Mouse (Mus musculus): ENCODE data around the gene Asic2. TPM values are rescaled to one million over a fixed set of nuclear protein-coding genes. Genes with fewer than 3 reads are reported as not detected.

Asic2 gene
- polyA plus RNA-seq, 1 experiment from 2014 or later: 3.1 TPM

DNA sequence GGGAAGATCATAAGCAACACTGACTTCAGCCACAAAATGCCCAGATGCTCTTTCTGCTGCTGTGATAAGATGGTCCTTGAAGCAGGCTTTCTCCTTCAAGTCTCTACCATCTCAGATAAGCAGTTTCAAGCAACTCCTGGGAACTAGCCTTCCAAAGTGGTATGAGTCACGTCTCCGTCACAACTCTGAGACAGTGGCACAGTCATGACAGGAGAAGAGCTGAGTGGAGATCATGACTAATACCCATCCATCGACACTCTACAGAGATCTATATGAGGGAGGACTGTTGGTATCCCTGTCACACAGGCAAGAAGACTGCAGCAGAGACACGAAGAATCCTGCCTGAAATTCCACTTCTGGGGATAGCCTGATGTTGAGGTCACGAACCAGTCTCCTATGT, 1049.9 kb downstream of the Asic2 start:
- 87% methylated on average over 5 of the region's 5 CpGs for WGBS
- Histone ChIP-seq H3K27ac (replicated peaks) (no peak overlapping the region), H3K27me3 (no peaks in the 10 kb centered on the region), H3K9me3 (no peaks in the 10 kb centered on the region), H3K4me3 (no peak overlapping the region), H3K36me3 (no peaks in the 10 kb centered on the region), H3K4me2 (replicated peaks) (no peak overlapping the region), H3K4me1 (no peaks in the 10 kb centered on the region), H3K9ac (replicated peaks) (no peak overlapping the region)
- ATAC-seq (ENCODE audit: low FRiP score, low read depth): no peak

DNA sequence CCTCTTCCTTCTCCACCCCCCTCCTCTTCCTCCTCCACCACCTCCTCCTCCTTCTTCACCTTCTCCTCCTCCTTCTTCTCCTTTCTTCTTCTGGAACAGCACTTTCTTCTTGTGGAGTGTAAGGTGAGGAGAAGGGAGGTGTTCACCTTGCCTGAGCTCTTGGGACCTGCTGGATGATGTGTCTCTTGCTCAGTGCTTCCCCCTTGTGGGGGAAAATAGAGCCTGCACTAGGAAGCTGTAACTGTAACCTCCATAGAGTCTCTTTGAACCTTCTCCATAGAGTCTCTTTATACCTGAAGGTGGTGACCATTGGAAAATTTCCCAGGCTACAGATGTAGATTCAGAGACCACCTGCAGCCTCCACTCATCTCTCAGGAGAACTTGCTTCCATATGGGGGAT, 1050.6 kb downstream of the Asic2 start:
- Histone ChIP-seq H3K9ac (replicated peaks) (no peak overlapping the region), H3K4me2 (replicated peaks) (no peak overlapping the region), H3K27me3 (no peaks in the 10 kb centered on the region), H3K4me3 (no peak overlapping the region), H3K9me3 (no peaks in the 10 kb centered on the region), H3K27ac (replicated peaks) (no peak overlapping the region), H3K4me1 (no peaks in the 10 kb centered on the region), H3K36me3 (no peaks in the 10 kb centered on the region)
- ATAC-seq (ENCODE audit: low FRiP score, low read depth): no peak

DNA sequence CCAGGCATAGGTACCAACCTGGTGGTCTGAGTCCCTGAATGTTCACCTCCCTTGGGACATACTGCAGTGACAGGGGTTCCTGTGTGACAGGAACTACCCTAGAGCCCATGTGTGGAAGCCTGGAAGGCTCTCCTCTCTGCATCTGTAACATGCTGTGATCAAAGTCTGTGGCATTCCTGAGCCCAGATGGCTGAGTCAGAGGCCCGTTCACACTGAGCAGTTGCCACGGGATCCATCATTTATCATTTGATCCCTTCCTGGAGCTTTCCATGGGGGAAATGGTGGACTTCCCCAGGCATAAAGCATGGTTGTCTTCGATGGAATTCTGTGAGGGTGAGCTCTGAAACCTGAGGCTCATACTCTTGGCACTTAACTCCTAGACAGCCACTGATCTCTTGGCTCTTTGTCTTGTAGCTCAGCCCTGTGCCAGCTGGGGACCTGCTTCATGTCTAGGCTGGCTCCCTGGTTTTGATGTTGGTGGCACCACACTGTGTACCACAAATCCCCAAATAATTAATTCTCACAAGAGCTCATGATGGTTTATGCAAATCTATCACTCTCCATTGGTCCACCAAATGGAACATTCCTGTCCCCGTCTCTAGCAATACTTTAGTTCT, 1054.7 kb downstream of the Asic2 start:
- Histone ChIP-seq H3K27ac (replicated peaks) (no peak overlapping the region), H3K9ac (replicated peaks) (no peak overlapping the region), H3K27me3 (no peaks in the 10 kb centered on the region), H3K4me3 (no peak overlapping the region), H3K4me1 (no peaks in the 10 kb centered on the region), H3K9me3 (no peaks in the 10 kb centered on the region), H3K36me3 (no peaks in the 10 kb centered on the region), H3K4me2 (replicated peaks) (no peak overlapping the region)
- ATAC-seq (ENCODE audit: low FRiP score, low read depth): no peak
- 45% methylated on average over 4 of the region's 4 CpGs for WGBS

DNA sequence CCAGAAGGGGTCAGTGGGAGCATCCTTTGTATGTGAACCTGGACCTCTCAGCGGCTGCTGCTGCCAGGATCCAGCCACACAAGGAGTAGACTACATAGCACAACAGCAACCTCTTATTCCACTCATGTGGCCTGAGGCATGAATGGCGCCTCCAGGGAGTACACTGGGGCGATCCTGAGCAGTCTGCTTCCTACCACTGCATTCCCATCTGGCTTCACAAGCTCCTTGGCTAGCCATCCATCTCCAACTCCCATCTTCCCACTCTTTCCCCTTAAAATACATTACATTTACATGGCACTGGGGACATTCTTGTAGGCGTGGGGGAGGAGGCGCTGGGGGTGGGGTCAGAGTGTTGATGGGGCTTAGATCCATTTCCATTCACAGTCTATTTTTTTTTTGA, 1055.5 kb downstream of the Asic2 start:
- Histone ChIP-seq H3K4me1 (no peaks in the 10 kb centered on the region), H3K9ac (replicated peaks) (no peak overlapping the region), H3K27ac (replicated peaks) (no peak overlapping the region), H3K27me3 (no peaks in the 10 kb centered on the region), H3K4me2 (replicated peaks) (no peak overlapping the region), H3K9me3 (no peaks in the 10 kb centered on the region), H3K36me3 (no peaks in the 10 kb centered on the region), H3K4me3 (no peak overlapping the region)
- no peak for ATAC-seq (ENCODE audit: low FRiP score, low read depth)
- 88% methylated on average over 5 of the region's 5 CpGs for whole genome bisulfite sequencing

DNA sequence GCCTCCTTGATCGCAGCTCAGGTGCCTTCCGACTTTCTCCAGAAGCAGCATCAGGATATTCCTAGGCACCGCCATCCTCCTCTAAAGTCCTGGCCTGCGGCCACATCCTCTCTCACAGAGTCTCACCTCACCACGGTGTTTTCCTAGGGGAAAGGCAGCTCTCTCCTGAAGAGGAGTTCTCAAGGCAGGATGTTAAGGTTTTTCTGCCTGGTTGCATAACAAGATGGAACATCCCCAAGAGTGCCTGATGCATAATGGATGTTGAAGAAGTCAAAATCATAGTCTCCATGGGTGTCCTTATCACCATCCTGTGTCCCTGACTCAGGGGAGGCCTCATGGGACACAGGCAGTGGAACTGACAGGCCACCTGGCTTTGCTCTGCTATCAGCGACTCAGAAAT, 1060.4 kb downstream of the Asic2 start:
- Histone ChIP-seq H3K4me1 (no peaks in the 10 kb centered on the region), H3K9me3 (no peaks in the 10 kb centered on the region), H3K9ac (replicated peaks) (no peak overlapping the region), H3K36me3 (no peaks in the 10 kb centered on the region), H3K27ac (replicated peaks) (no peak overlapping the region), H3K27me3 (no peaks in the 10 kb centered on the region), H3K4me3 (no peak overlapping the region), H3K4me2 (replicated peaks) (no peak overlapping the region)
- 87% methylated on average over 6 of the region's 6 CpGs for WGBS
- ATAC-seq (ENCODE audit: low FRiP score, low read depth): no peak

DNA sequence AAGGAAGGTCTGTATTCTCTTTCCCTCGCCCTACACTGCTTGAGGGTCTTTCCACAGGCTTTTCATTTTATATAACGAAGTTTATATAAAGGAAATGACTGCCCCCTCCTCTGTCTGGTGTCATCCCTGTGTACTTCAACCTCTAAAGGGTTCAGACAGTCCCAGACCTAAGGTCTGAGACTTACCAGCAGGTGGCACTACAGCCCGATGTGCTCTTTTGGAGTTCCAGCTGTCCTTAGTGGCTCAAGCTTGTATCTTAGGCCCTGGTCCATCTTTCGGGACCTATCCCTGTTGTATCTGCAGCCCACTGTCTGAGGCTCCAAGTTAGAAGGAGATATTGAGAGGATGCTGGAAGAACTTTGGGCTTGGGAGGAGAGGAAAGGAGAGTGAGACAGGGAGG, 1061.8 kb downstream of the Asic2 start:
- Histone ChIP-seq H3K4me1 (no peaks in the 10 kb centered on the region), H3K4me2 (replicated peaks) (no peak overlapping the region), H3K4me3 (no peak overlapping the region), H3K27me3 (no peaks in the 10 kb centered on the region), H3K9ac (replicated peaks) (no peak overlapping the region), H3K36me3 (no peaks in the 10 kb centered on the region), H3K9me3 (no peaks in the 10 kb centered on the region), H3K27ac (replicated peaks) (no peak overlapping the region)
- 44% methylated on average over 4 of the region's 4 CpGs for WGBS
- ATAC-seq (ENCODE audit: low FRiP score, low read depth): no peak

DNA sequence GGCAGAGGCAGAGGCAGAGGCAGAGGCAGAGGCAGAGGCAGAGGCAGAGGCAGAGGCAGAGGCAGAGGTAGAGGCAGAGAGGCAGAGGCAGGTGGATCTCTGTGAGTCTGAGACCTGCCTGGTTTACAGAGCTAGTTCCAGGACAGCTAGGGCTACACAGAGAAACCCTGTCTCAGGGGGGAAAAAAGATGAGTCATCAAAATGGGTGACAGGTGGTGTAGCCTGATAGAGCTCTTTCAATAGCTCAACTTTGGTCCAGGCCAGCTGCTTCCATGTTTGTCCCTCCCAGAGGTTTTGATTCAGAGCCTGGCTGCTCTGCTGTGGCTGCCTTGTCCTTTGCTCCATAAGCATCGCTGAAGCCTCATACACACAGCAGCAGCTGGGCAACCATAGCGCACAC, 1063.7 kb downstream of the Asic2 start:
- Histone ChIP-seq H3K27me3 (no peaks in the 10 kb centered on the region), H3K4me3 (no peak overlapping the region), H3K4me1 (no peaks in the 10 kb centered on the region), H3K9me3 (no peaks in the 10 kb centered on the region), H3K36me3 (no peaks in the 10 kb centered on the region), H3K4me2 (replicated peaks) (no peak overlapping the region), H3K27ac (replicated peaks) (no peak overlapping the region), H3K9ac (replicated peaks) (no peak overlapping the region)
- 63% methylated on average over 2 of the region's 2 CpGs for WGBS
- no peak for ATAC-seq (ENCODE audit: low FRiP score, low read depth)

DNA sequence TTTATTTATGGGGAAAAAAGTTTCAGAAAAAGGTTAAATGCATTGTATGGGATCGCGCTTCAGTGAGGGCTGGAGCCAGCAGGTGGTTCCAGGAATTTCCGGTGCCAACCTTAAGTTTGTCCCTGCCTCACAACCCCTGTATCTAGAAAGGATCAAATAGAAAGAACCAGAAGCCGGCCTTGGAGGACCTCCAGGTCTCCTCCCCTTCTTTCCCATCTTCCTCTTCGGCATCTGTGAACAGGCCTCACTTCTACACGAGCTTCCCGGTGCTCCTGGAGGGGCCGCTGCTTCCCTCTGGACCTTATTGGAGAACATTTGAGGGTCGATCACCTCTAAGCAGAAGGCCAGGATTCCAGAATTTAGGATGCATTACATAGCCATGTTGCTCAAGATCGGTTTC, 1064.8 kb downstream of the Asic2 start:
- H3K4me2 ChIP-seq (replicated peaks): no peak overlapping the region
- no peaks in the 10 kb centered on the region for H3K27me3 ChIP-seq
- WGBS: 91% methylated on average over 10 of the region's 10 CpGs
- no peak overlapping the region for H3K9ac ChIP-seq (replicated peaks)
- no peak overlapping the region for H3K4me3 ChIP-seq
- no peaks in the 10 kb centered on the region for H3K9me3 ChIP-seq
- no peaks in the 10 kb centered on the region for H3K4me1 ChIP-seq
- H3K27ac ChIP-seq (replicated peaks): no peak overlapping the region
- no peak for ATAC-seq (ENCODE audit: low FRiP score, low read depth)
- H3K36me3 ChIP-seq: no peaks in the 10 kb centered on the region

DNA sequence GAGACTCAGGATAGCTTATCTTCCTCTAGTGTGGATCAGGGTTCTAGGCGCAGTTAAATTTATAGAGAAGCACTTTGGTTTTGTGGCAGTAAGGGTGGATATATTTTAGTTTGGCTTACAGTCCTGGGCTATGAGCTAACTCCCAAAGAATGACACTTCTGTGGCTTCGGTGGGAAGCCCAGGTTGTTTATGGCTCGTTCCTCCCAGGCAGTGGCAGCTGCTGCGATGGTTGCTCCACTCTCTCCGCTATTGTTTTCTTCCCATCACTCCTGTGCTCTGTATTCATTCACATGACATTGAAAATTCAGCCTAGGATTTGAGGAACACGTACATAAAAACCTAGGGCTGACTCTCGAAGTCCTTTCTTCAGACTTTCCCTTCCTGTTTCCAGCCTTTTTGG, 1065.6 kb downstream of the Asic2 start:
- Histone ChIP-seq H3K4me3 (no peak overlapping the region), H3K27ac (replicated peaks) (no peak overlapping the region), H3K9ac (replicated peaks) (no peak overlapping the region), H3K27me3 (no peaks in the 10 kb centered on the region), H3K4me2 (replicated peaks) (no peak overlapping the region), H3K36me3 (no peaks in the 10 kb centered on the region), H3K4me1 (no peaks in the 10 kb centered on the region), H3K9me3 (no peaks in the 10 kb centered on the region)
- 78% methylated on average over 7 of the region's 7 CpGs for WGBS
- ATAC-seq (ENCODE audit: low FRiP score, low read depth): no peak

DNA sequence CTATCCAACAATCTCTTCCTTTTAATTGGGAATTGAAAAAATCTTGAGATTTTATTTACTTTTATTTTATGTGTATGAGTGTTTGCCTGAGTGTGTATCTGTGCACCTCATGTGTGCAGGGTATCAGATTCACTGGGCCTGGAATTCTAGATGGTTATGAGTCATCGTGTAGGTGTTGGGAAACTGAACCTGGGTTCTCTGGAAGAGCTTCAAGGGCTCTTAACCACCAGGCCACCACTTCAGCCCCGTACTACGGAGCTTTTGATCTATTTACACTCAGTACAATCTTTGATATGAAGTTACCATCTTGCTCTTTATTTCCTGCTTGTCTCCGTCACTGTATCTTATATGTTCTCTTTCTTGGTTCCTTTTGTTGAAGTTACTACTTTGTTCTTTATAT, 1067.7 kb downstream of the Asic2 start:
- no peak overlapping the region for H3K4me3 ChIP-seq
- no peaks in the 10 kb centered on the region for H3K9me3 ChIP-seq
- no peaks in the 10 kb centered on the region for H3K36me3 ChIP-seq
- H3K27ac ChIP-seq (replicated peaks): no peak overlapping the region
- ATAC-seq (ENCODE audit: low FRiP score, low read depth): no peak
- no peaks in the 10 kb centered on the region for H3K27me3 ChIP-seq
- H3K4me1 ChIP-seq: no peaks in the 10 kb centered on the region
- H3K4me2 ChIP-seq (replicated peaks): no peak overlapping the region
- 89% methylated on average over 4 of the region's 4 CpGs for WGBS
- H3K9ac ChIP-seq (replicated peaks): no peak overlapping the region

DNA sequence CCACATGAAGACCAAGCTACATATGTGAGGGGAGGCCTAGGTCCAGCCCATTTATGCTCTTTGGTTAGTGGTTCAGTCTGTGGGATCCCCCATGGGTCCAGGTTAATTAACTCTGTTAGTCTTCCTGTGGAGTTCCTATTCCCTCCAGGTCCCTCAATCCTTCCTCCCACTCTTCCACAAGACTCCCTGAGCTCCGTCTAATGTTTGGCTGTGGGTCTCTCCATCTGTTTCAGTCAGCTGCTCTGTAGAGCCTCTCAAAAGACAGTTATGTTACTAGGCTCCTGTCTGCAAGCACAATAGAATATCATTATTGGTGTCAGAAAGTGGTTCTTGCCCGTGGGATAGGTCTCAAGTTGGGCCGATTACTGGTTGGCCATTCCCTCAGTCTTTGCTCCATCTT, 1072.4 kb downstream of the Asic2 start:
- ATAC-seq (ENCODE audit: low FRiP score, low read depth): no peak
- H3K9me3 ChIP-seq: no peaks in the 10 kb centered on the region
- no peak overlapping the region for H3K27ac ChIP-seq (replicated peaks)
- no peaks in the 10 kb centered on the region for H3K4me1 ChIP-seq
- 94% methylated on average over 3 of the region's 3 CpGs for WGBS
- peaks cover 14% of the 10 kb centered on the region; the same call in 1 of the 2 replicates for H3K27me3 ChIP-seq
- H3K4me2 ChIP-seq (replicated peaks): no peak overlapping the region
- H3K4me3 ChIP-seq: no peak overlapping the region
- H3K9ac ChIP-seq (replicated peaks): no peak overlapping the region
- no peaks in the 10 kb centered on the region for H3K36me3 ChIP-seq

DNA sequence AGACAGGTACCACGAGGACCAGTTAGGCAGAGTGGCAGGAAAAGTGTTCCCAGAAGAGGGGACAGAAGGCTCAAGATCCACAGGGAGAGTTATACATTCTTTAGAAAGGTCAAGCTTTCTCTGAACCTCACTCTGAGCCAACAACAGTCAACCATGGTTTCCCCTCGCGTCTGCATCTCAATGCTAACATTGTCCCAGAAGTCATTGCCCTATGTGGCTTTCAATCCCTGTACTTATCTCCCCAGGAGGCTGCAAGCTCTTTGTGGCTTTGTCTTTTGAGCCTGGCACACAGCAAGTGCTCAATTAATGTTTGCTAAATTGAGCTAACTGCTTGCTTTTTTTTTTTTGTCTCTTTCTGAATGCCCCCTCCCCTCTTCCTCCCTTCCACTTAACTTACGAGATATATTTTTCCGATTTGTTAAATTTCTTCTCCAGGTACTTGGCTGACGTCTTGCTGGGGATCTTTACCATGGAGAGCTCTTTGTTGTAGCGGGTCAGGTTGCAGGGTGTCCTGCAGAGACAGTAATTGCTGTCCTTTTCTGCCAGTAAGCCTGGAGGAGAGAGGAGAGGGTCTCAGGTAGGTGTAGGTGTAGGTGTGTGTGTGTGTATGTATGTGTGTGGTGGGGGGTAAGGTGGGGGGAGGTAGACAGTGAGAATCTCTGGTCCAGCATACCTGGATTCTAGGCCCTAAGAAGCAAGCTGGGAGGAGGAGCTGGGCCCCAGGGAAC, 1078.8 kb downstream of the Asic2 start:
- Histone ChIP-seq H3K9ac (replicated peaks) (no peak overlapping the region), H3K27ac (replicated peaks) (no peak overlapping the region), H3K4me1 (peaks cover 4% of the 10 kb centered on the region; the same call in 1 of the 2 replicates), H3K4me2 (replicated peaks) (no peak overlapping the region), H3K36me3 (no peaks in the 10 kb centered on the region), H3K4me3 (no peak overlapping the region), H3K9me3 (no peaks in the 10 kb centered on the region), H3K27me3 (peaks cover 22% of the 10 kb centered on the region; the same call in 1 of the 2 replicates)
- WGBS: 6% methylated on average over 7 of the region's 7 CpGs
- no peak for ATAC-seq (ENCODE audit: low FRiP score, low read depth)

DNA sequence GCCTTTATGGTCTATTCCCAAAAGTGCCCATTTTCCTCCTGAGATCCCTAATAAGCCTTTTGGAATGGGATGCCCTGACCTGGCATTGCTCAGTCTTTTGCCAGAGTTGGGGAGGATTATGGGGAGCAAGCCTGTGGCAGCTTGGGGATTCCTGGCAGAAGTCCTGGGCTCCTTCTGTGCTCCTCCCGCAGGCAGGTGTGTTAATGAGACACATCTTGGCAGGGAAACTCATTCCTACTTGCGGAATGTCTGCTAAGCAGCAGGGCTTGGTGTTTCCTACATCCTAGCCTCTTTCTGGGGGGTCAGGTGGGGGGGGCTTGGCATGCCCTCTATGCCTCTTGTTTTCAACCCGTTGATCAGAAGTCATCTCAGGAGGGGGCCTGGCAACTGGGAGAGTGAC, 1081.2 kb downstream of the Asic2 start:
- H3K27me3 ChIP-seq: peaks cover 20% of the 10 kb centered on the region; the same call in 1 of the 2 replicates
- no peaks in the 10 kb centered on the region for H3K36me3 ChIP-seq

More for the DNA sequence above, 1081.2 kb downstream of the Asic2 start:
- no peak overlapping the region for H3K4me2 ChIP-seq (replicated peaks)
- no peak overlapping the region for H3K27ac ChIP-seq (replicated peaks)
- WGBS: 69% methylated on average over 3 of the region's 3 CpGs
- no peaks in the 10 kb centered on the region for H3K9me3 ChIP-seq
- H3K4me1 ChIP-seq: peaks cover 4% of the 10 kb centered on the region; the same call in 1 of the 2 replicates
- no peak for ATAC-seq (ENCODE audit: low FRiP score, low read depth)
- H3K9ac ChIP-seq (replicated peaks): no peak overlapping the region
- no peak overlapping the region for H3K4me3 ChIP-seq
